Mouse (Mus musculus) urinary bladder, adult 18-20 months (tissue): Measurements from ENCODE around the gene Dok3.

Experiments
- DNase-seq, 2 experiments: peaks; one replicate each; pipeline ENCODE4 v3.0.0; 2022; ENCODE audit warnings: low spot score in 2 of 2, mixed read lengths in 2 of 2

Gene Dok3

DNA sequence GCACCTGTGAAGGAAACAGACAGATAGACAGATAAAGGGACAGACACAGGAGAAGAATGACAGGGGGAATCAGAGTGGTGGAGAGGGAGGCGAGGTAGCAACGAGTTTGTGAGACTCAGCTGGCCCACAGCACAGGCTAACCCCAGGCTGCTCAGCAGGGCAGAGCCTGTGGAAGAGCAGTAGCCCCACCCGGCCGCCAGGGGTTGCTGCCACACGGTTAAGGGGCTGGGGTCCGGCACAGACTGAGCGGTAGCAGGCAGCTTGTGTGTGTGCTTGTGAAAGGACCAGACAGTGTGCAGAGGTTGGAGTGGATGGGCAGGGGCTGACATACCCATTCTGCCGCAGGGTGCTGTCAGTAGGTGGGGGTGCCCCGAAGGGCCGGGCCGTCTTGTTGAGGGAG lies 21.2 kb downstream of the Dok3 start:
- DNase-seq: no peak

DNA sequence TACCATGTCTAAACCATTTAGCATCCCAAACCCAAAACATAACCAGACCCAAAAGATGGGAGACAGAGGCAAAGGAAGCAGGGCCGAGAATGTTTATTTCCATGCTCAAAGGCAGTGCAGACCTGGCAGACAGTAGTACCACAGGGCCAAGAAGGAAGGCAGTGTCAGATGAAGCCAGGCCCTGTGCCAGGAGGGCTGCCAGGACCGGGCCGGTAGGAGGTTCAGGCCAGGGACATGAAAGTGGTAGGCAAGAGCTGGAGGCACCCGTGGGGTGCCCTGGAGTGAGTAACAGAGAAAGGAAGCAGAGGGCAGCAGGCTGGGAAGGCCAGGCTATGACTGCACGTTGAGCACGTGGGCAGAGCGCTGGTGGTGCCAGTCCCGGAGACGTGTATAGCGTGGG lies 22.4 kb downstream of the Dok3 start:
- DNase-seq: no peak

DNA sequence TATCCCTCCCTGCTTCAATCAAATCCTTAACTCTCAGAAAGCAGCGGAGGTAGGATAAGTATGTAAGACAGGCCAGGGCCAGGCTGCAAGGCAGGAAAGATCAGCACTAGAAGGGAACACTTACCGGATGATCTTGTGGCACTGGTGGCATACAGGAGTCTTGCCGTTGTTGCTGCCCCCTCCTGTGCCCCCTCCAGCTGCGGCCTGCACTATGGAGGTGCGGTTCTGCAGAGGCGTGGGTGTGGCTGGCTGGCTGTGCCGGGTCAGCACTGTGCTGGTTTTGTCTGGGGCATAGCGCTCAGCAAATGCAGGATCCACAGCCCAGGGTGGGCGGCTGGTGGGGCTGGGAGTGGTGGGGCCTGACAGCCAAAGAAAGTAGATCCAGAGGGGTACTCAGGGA lies 23.3 kb downstream of the Dok3 start:
- DNase-seq: no peak

DNA sequence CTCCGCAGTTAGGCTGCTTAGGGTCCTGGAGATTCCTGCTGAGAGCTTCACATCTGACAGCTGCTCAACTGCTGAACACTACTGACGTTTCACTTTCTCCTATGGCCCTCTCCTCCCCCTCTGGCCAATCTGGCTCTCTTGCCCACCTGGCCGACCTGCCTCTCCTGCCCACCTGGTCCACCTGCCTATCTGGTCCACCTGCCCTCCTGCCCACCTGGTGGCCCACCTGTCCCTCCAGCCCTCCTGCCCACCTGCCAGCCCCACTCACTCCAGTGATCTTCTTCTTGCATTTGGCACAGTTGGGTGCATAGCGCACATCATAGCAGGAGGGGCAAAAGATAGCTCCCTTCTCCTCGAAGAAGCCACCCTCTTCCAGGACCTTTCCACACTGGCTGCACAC lies 24.7 kb downstream of the Dok3 start:
- no peak for DNase-seq

DNA sequence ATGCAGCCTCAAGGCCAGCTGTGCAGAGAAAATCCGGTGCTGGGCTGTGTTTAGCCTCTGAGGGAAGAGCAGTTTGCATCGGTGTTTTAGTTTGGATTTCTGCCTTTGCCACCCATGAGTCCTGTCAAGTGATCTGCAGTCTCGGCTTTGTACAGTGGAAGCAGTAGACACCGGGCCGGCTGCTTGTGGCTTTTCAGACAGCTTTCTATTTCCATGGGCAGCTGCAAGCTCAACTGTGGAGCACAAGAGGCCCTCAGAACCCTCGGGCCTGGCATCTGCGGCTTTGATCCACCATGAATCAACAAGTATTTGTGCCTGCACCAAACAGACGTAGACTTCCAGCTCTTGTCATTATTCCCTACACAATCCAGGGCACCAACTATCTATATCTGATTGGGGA lies 26.7 kb downstream of the Dok3 start:
- no peak for DNase-seq

DNA sequence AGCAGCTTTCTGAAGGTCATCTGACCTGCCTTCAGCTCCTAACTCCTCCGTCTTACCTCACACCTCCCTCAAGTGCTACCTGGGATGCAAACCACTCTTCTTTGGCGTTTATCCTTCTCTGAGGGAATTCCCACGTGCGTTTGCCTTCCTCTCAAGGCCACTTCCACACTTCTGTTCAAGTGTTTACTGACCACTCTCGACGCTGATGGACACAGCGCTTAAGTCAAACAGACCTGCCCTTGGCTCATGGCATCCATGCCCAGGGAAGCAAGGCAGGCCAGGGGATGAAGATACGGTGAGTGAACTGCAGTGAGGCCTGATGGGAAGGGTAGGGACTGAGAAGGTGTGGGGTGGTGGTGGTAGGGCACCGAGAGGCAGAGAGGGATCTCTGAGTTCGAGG lies 28.5 kb downstream of the Dok3 start:
- DNase-seq: no peak

DNA sequence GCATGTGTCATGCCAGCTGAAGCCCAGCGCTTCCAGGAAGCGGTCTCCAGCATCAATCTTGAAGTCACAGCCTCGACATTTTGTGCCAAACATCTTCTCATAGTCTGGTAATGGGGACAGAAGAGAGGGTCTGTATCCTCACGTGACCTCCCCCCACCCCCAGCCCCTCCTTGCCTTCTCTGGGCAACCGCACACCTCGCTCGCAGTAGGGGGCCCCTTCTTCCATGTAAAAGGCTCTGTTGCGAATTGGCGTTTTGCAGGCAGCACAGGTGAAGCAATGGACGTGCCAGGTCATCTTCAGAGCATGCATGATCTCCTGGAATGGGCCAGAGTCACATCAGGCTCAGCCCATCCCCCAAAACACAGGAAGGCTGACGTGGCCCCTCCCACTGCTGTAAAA lies 30.2 kb downstream of the Dok3 start:
- DNase-seq: no peak

DNA sequence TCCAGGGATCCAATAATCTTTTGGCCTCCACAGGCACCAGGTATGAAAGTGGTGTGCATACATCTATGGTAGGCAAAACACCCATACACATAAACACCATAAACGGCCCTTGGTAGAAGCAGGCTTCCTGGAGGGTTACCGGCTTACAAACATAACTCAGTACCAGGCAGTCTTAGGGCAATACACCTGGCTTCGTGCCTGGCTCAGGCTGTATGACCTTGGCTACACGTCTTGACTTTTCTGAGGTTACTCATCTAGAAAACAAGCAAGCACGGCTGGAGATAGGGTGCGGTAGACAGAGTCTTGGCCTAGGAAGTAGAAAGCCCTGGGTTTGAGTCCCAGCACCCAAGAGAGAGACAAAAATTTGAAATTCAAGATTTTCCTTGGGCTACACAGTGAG lies 32.4 kb downstream of the Dok3 start:
- no peak for DNase-seq

DNA sequence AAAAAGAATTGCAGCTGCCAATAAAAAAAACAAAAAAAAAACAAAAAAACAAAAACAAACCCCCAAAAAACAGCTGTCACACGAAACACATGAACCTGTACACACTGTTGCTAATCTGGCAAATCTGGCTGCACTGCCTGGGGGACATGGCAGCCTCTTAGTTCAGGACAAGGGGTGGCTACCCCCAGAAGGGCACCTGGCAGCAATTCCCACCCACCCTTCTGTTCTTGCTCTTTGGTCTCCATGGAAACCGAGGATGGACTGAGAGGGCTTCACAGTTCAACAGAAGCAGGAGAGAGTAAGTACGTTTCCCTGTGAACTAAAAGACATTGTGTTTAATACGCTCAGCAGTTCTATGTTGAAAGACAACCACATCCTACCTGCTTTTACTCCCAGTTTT lies 33.4 kb downstream of the Dok3 start:
- no peak for DNase-seq

DNA sequence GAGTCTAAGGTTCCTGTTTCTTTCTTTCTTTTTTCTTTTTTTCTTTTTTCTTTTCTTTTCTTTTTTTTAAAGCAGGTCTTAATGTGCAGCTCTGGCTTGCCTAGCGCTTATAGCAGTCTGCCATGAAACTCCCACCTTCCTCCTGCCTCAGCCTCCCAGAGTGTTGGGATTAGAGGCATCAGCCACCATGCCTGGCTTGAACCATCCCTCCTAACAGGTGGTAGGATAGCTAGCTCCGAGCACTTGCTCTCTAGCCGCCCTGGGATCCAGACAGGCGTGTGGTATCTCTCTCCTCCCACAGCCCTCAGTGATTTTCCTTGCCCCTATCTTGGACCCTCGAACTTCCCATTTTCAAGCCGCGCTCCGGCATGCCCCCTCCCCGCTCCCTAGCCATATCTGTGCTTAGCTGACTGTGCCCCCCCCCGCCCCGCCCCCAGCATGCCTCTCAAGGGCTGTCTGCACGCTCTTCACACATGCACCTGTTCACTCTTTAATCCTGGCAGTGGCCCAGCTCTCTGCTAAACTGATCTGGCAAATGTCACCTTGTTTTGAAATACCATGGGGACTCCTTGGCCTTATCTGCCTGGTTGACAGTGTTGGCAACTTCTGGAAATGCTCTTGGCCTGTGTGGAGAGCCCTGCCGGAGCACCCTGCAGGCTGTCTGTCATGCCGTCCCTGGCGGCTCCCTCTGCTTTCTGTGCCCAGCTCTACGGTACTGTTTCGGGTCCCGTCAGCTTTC lies 34.0 kb downstream of the Dok3 start:
- DNase-seq: no peak

DNA sequence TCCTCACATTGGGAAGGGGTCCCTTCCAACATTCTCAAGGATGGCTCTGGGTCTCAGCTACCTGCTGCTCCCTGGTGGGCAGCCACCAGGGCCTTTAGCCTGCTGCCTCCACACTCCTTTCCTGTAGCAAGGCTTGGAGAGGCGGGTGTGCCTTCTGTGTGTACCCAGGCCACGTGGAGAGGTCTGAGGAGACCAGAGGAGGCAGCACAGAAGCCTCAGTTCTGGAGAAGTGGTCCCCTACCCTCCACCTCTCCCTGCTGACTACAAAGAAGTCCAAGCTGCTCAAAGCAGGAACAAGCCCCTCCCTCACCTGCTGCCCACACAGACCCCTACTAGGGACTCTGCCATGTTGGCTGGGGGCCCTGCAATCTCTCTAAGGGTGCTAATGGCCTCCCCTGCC lies 34.8 kb downstream of the Dok3 start:
- no peak for DNase-seq

DNA sequence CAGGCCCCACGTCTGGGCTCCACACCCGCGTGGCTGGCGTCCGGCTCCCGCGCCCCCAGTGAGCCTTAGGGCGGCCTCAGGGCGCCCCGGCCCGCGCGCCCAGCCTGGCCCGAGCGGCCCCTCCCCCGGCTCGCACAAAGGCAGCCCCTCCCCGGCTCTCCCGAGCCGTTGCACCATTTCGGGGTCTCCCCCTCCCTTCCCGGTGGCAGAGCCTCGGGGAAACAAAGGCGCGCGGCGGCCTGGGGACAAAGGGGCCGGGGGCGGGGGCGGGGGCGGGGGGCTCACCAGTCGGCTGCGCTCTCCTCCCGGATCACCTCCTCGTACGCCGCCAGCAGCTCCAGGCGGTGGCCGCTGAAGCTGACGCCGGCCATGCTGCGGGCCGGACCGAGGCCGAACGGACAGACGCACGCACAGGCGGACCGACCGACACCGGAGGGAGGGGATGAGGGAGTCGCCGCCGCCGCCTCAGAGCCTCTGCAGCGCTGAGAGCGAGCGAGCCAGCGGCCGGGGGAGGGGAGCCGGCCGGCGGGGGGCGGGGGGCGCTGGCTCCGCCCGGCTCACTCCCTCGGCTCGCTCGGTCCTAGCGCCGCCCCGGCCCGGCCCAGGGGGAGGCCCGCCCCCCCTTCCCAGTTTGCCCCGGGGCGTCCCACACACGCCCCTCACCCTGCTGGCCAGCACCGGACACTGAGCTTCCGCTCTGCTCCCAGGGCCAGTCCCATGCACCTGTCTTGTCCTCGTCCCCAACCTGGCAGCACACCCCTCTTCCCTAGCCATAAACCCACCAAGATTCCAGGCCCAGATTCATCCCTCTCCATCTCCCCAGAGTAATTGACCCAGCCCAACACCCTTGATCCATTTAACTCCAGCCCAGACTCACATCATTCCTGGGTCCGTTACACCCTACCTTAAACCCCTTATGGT lies 41.3 kb downstream of the Dok3 start, which contains the start of gene Dbn1:
Gene Dbn1, minus strand, starts transcription at position 534 of the 921 bp plus-strand sequence.
- DNase-seq: no peak

DNA sequence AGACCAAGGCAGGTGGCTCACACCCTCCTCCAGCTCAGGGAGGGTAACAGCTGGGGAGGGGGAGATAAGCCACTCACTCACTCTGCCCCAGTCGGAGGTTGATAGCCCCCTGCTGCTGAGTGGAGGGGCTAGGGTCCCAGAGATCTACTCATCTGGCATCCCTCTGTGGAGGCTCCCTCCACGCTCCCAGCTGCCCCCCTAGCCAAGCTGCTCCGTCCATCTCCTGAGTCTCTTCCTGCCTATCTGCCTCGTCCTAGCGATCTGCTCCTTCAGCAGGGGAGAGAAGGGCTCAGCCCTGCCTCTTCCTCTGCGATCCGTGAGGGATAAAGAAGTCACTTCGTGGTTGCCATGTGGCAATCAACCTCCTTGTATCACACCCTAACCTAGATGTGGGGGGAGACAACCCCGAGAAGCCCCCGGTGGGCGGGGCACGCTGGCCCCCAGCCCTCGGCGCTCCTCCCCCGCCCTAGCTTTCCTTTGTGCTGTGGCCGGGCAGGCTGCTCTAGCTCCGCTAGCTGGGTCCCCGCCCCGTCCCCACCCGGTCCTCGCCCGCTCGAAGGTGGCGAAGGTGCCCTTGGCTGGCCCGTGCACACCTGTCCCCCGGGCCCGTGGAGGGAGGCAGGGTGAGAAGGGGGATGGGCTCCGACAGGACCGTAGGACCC lies 42.0 kb downstream of the Dok3 start:
- DNase-seq: no peak

DNA sequence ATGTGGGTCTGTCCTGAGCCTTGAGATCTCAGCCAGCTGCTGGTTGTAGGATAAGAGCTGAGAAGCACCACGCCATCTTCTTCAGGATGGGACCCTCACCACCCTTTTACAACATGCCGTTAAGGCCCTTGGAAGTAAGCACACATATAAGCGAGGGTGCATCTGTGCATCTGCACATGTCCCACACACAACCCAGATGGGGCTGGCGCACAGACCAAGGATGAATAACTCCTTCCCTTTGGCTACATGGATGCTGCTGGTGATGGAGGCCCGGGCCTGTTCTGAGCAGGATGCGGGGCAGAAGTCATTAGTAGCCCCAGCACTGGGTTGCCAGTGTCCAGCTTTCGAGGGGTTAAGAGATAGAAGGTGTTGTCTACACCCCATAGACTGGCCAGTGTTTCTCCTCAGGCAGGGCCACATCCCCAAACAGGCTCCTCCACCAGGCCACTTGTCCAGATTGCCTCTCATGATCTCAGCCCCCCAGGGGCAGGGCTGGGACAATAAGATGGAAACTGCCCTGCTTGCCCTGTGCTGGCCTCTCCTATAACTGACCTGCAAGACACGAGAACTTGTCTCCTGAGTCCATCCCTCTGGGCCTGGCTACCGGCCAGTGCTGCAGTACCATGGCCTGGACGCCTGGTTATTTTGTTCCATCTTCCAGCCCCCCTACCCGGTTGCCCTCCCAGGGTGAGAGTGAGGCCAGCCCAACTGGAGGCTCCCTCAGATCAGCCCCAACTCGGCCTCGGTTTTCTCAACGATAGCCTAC lies 42.9 kb downstream of the Dok3 start:
- no peak for DNase-seq

DNA sequence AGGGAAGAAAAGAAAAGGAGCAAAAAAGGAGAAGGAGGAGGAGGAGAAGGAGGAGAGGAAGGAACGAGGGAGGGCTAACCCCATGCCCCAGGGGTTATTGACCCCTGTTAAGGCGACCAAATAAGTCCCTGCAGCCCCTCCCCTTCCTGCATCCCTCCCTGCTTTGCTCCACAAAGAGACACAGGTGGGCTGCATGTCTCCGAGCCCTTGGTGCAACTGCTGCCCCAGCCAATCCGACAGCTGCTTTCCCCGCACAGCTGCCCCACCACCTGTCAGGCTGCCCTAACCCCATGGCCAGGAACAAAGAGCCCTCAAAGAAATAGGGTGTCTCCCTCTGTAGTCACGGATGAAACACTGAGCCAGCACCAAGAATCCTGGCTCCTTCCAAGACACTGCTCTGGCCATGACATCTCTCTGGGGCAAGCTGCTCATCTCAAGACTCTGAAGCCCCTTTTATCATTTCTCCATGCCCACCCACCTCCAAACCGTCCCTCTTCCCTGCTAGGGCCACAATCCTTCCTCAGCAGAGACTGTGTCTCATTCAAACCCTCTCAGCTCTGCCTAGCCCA lies 44.5 kb downstream of the Dok3 start:
- no peak for DNase-seq

DNA sequence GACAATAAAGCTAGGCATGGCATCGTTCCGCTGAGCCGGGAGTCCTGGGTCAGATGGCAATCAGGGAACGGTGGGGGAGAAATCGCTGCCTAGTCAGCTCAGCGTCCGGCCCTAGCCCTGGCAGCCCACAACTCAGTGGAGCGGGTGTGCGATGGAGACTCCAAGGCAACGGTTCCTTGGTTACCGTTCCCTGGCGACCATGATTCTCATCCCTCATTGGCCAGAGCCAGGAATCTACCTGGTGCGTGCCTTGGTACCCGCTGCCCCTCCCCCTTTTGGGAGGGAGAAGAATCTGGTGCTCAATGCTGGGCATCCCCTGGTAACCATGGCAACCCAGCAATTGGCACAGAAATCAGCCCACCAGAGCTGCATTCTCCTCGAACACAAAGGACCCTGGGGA lies 45.5 kb downstream of the Dok3 start:
- no peak for DNase-seq

DNA sequence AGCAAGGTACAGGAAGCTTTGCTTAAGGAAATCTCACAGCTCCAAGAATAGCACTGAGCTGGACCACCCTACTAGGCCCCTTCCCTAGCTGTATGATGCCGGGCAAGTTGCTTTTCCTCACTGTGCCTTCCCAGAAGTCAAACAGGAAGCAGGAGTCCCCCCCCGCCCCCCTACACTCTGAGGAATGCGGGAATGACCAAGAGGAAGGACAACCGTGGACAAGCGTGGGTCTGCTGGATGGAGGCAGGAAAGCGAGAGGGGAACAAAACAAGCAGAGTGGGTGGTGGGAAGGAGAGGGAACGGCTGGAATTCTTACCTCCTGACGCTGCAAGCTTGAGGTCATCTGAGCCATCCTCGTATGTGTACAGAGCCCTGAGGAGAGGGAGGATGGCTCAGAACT lies 46.0 kb downstream of the Dok3 start:
- no peak for DNase-seq

DNA sequence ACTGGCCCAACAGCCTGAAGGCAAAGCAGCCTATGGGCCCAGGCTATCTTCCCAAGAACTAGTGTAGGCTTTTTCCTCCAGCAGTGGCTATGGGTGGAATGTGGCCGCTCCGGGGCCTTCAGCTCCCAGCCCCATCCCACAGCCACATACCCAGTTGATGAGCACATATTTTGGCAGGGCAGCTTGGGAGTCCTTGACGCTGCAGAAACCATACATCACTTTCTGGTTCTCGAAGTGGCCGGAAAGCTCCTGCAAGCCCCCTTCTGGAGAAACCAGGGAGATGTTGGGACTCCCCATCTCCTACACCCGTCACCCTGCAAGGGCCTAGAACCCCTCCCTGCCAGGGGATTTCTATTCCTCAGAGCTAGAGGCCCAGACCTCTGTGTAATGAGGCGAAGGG lies 46.6 kb downstream of the Dok3 start:
- no peak for DNase-seq

DNA sequence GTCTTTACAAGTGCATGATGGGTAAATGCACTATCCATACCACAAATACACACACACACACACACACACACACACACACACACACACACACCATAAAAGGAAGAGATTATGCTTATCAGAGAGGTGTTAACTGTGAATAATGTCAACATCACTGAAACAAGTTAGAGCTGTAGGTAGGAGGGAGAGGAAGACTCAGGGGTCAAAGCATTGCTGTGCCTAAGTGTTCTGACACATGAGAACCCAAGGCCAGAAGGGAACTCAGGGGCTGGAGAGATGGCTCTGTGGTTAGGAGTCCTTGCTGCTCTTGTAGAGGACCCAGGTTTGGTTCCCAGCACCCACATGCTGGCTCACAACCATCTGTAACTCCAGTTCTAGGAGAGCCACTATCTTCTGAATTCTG lies 49.2 kb downstream of the Dok3 start:
- DNase-seq: no peak

DNA sequence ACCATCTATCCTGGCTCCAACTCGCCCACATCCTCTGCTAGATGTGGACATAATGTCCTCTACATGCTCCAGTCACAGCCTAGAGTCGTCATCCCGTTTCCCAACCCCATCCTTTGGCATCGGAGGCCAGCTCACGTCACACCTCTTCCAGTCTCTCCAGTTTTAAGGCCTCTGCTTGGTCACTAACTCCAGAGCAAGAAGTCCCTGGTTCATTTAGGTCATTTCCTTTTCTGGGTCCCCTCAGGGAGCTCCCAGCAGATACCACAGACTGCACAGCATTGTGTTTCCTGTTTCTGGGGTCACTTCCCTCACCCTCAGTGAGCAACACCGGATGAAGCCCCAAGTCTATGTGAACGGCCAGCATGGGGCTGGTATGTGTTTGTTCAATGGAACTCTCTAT lies 50.1 kb downstream of the Dok3 start:
- DNase-seq: no peak

DNA sequence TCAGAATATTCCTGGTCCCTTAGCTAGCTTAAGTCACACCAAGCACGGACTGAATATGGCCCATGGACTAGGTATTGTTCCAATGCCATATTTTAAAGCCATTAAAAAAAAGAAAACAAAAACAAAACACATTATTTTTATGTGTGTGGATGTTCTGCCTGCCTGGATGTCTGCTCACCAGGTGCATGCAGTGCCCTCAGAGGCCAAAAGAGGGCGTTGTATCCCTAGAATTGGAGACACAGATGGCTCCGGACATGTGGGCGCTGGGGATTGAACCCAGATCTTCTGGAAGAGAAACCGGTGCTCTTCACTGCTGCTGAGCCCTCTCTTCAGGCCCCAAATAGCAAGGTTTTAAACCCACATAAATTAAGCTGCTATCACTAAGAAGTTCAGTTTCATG lies 51.1 kb downstream of the Dok3 start:
- DNase-seq: no peak

DNA sequence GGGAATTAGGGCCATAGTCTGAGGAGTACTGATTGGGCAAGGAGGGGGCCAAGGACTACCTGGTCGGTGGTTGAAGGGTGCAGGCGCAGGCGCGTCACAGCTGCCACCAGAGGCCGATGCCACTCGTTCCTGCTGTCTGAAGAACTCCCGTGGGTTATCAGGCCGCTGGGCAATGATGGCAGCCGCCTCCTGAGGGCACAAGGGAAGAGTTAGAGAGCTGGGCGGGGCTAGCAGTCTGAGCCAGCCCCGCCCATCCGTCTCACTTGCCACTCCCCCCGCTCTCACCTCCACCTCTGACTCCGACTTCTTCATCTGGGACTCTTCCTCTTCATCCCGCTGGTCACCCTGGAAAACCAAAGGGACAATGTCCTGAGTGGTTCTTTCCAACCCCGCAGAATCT lies 51.6 kb downstream of the Dok3 start:
- DNase-seq: no peak
